Mouse (Mus musculus): Measurements from ENCODE around the gene Magoh.

DNA sequence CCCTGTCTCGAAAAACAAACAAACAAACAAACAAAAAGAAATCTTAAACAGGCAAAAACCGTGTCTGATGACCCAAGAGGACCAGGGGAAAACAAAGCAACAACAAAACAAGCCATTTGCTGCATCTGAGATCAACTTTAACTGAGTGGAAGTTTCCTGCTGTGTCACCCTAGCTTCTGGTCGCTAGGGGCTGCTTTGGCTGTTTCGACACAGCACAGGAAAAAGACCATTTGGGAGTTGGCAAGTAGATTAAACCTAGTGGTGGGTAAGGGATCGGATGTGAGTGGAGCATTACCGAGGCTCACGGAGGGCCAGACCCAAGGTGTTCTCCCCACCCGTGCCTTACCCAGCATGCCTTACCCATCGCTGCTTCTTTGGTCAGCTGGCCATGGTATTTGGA is 27.0 kb downstream of the Magoh start:
- TF ChIP-seq MAX (IDR thresholded peaks at IDR 0.05; ENCODE audit: low read length) (no peak), TCF12 (IDR thresholded peaks at IDR 0.05; ENCODE audit: low read depth, low read length) (no peak)

Measured in MEL (cell line).